Mouse (Mus musculus) midbrain, embryonic 10.5 days (tissue): ENCODE measurements at regions not wholly inside any gene's neighbourhood (a gene's known extent, or its start where the extent isn't known, plus 50 kb on each side); places are given as distances from the start of the nearest gene placed in this dataset.

Experiments
- DNase-seq: peaks from one replicate; pipeline ENCODE4 v3.0.0-alpha.2; 2017; ENCODE audit warnings: low spot score
- H3K27ac ChIP-seq: fragments of 300-500 bp; sonication (generic); replicated peaks from 2 replicates; pipeline ENCODE4 v1.5.1; 2016; ENCODE audit warnings: mild to moderate bottlenecking
- H3K27me3 ChIP-seq: fragments of 300-500 bp; sonication (generic); 2 replicates; pipeline ENCODE4 v1.6.1; 2016; ENCODE audit warnings: low read depth, mild to moderate bottlenecking; ENCODE audit not compliant: poor library complexity, severe bottlenecking
- H3K36me3 ChIP-seq: fragments of 300-500 bp; sonication (generic); 2 replicates; pipeline ENCODE4 v1.6.1; 2016; ENCODE audit warnings: mild to moderate bottlenecking, moderate library complexity
- H3K4me1 ChIP-seq: fragments of 300-500 bp; sonication (generic); 2 replicates; pipeline ENCODE4 v1.6.1; 2016
- H3K4me3 ChIP-seq: fragments of 300-500 bp; sonication (generic); 2 replicates; pipeline ENCODE4 v1.5.1; 2016; ENCODE audit warnings: mild to moderate bottlenecking, moderate library complexity
- H3K9me3 ChIP-seq: fragments of 300-500 bp; sonication (generic); replicated peaks from 2 replicates; pipeline ENCODE4 v1.6.1; 2016; ENCODE audit warnings: mild to moderate bottlenecking
- WGBS: fragments of 180-500 bp; shearing (Covaris S2); methylation state at CpG from one replicate; pipeline ENCODE4 v1.1.7; 2016; 5-methylcytosine and 5-hydroxymethylcytosine counted together

DNA sequence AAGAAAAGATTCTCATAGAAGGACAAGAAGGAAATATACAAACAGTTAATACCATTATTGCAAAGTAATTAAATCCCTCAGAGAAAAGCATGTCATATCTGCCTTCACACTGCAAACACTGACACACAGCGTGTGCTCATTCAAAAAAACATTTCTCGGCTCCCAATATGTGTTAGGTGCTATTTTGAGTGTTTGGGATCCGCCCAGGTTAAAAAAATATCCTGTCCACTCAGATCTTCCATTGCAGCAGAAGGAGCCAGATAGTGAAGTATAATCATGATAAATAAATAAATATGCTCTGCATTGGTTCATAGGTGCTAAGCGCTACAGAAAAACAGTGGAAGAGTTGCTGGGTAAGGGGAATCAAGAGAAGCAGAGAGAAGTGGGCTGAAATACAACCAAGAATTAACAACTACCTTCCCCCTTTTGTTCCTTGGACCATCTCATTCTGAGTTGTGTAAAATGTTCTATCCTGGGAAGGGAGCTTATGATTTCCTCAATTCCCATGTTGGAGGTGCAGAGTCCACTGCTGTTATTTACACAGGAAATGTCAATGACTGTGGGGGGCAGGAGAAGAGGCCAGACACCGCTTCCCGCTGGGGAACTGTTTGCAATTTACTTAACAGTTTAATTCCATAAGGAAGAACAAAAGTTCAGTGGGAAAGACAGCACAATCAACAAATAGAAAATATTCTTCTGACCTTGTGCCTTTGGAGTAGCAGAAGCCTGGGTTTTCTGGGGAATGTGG, 139.9 kb downstream of the Tle1 start:
- no peaks in the 10 kb centered on the region for H3K36me3 ChIP-seq
- WGBS = 78% methylated on average over 6 of the region's 6 CpGs
- H3K4me3 ChIP-seq = no peak overlapping the region
- H3K9me3 ChIP-seq = no peaks in the 10 kb centered on the region
- H3K27me3 ChIP-seq = peaks cover 47% of the 10 kb centered on the region
- H3K4me1 ChIP-seq = no peaks in the 10 kb centered on the region
- no peak for DNase-seq
- H3K27ac ChIP-seq = no peak overlapping the region

DNA sequence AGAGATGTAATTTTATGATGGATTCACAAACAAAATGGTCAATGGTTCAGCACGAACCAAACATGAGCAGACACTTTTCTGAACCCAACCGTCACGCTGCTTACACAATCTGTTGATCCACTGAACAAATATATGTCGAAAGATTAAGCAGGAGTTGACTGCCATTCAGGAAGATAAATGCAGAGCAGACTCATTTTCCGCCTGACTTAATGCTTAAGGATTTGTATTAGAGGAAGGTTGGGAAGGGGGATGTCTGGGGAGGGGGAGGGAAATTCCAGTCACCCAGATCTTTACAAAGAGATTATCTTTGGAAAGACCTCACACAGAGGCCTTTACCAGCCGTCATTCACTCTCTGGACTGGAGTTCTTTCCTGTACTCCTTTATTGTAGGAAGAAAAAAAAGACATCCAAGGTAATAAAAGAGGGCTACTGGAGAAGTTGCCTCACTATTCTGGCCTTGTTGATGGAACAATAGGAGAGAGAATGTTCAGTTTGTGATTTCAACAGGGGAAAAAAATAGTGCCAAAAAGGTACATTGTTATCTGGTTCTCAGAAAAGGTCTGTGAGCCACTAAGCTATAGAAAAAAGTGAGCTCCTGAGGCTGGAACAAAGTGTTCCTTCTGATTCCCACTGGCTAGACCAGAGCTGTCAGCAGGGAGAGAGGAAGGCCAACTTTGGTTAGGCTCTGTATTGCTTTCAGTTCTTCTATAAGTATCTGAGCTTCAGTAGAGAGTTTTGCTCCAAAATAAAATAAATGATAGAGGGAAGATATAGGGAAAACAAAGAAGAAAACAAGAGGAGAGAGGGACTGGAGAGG, 150.9 kb downstream of the Tle1 start:
- H3K27me3 ChIP-seq = peaks cover 90% of the 10 kb centered on the region

DNA sequence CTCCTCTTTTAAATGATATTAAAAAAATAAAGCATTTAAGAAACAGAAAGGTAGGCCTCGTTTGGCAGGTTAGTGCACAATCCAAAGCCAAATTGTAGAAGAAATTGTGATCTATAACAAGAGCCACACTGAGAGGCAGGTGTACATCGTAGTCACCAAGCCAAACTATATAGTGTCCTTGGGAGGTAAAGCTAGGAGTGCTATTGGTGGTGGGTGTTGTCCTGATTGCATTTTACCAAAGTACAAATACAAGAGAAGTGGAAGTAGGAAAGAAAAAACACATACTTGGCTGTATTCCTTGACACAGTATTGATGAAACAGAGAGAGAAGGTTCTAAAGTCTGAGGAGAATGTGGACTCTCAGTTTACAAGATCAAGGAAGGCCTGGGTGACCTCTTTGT, 178.6 kb downstream of the Tle1 start:
- Histone ChIP-seq H3K36me3 (no peaks in the 10 kb centered on the region), H3K4me1 (no peaks in the 10 kb centered on the region), H3K27ac (no peak overlapping the region), H3K9me3 (no peaks in the 10 kb centered on the region), H3K4me3 (no peak overlapping the region), H3K27me3 (no peaks in the 10 kb centered on the region)
- no peak for DNase-seq
- whole genome bisulfite sequencing = 81% methylated on average over 2 of the region's 2 CpGs

More for the DNA sequence above, 150.9 kb downstream of the Tle1 start:
- 7% methylated on average over 6 of the region's 6 CpGs for WGBS
- H3K9me3 ChIP-seq = no peaks in the 10 kb centered on the region
- H3K4me1 ChIP-seq = peaks cover 20% of the 10 kb centered on the region
- no peak overlapping the region for H3K27ac ChIP-seq
- no peaks in the 10 kb centered on the region for H3K36me3 ChIP-seq
- no peak overlapping the region for H3K4me3 ChIP-seq
- DNase-seq = peak; percentile 50

DNA sequence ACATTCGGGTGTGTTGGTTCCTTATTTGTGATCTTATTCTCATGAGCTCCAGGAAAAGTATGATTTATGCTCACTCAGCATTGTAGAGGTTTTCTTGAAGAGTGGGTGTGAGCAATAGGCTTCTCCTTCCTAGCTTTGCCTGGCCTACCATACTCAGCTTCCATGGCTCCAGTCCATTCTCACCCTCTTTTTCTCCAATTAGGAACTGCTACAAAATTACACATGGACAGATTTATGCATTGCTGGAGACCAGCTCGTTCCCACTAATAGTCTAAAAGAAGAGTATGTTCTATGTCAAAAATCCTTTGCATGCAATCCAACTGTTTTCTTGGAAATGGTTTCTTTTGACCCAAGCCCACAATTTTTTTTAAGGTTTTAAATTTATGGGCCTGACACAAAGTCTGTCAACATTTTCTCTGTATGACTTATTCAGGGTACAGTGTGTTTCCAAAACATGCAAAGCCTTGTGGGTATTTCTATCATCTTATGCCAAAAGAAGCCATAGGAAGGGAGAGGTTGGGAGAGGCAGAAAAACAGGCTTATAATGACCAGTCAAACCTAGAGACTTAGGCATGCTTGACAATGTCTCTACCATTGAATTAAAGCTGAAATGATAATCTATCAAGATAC, 186.4 kb downstream of the Tle1 start:
- Histone ChIP-seq H3K27ac (no peak overlapping the region), H3K9me3 (no peaks in the 10 kb centered on the region), H3K4me3 (no peak overlapping the region), H3K27me3 (no peaks in the 10 kb centered on the region), H3K4me1 (no peaks in the 10 kb centered on the region), H3K36me3 (no peaks in the 10 kb centered on the region)
- WGBS = 90% methylated on average over 2 of the region's 2 CpGs
- no peak for DNase-seq

DNA sequence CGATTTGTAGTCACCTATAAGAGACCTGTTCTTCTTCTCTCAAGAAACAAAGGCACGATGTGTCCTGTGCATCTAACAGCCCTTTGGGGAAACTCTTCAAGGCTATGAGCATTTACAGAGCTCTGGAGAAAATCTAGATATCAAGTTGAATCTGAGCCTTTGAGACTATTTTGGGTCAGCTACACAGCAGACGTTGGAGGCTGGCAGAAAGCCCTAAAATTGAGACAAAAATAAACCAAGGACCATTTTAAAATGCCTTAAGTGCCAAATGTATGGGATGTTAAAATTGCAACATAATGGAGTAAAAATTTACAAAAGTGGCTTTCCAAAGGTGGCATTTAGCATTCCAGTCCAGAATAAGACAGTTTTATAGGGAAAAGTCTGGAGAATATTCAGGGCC, 187.1 kb downstream of the Tle1 start:
- no peak for DNase-seq
- peaks cover 3% of the 10 kb centered on the region for H3K9me3 ChIP-seq
- 89% methylated on average over 3 of the region's 3 CpGs for WGBS
- H3K27ac ChIP-seq = no peak overlapping the region
- H3K4me1 ChIP-seq = no peaks in the 10 kb centered on the region
- H3K4me3 ChIP-seq = no peak overlapping the region
- no peaks in the 10 kb centered on the region for H3K36me3 ChIP-seq
- H3K27me3 ChIP-seq = no peaks in the 10 kb centered on the region

DNA sequence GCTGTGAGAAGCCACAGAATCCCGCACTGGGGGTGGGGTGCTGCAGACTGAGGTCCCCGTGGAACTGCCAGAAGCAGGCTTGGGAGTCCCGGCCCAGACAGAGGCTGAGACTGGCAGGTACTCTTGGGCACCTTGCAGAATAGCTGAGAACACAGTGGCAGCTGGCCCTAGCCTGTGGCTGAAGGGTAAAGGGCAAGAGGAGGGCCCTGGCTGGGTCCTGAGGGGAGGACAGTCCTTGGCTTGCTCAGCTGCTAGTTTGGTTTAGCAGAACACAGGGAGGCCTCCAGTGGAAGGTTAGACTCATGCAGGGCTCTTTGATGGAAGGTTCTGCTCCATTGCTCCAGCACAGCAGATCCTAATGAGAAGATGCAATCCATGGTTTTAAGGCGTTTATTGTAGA, 190.4 kb downstream of the Tle1 start:
- no peaks in the 10 kb centered on the region for H3K36me3 ChIP-seq
- no peaks in the 10 kb centered on the region for H3K4me1 ChIP-seq
- no peak overlapping the region for H3K4me3 ChIP-seq
- WGBS = 91% methylated on average over 4 of the region's 4 CpGs
- no peak for DNase-seq
- no peaks in the 10 kb centered on the region for H3K27me3 ChIP-seq
- H3K9me3 ChIP-seq = peaks cover 8% of the 10 kb centered on the region
- H3K27ac ChIP-seq = no peak overlapping the region

DNA sequence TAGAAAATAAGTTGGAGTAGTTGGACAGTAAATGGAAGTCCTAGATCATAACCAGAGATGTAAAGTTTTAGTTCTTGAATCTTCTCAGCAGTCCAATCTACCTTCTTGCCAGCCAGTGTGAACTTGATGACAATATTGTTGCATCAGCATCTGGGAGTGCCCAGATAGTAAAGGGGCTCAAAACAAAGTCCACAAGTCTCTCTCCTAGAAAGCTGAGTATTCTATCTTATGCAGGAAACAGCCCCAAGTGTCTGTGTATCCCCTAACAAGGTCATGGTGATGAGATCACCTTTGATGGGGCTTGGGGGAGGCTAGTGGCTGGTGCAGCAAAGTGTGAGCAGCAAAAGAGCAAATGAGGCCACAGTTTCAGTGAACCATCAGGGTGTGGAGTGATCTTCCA, 194.8 kb downstream of the Tle1 start:
- Histone ChIP-seq H3K27ac (no peak overlapping the region), H3K27me3 (no peaks in the 10 kb centered on the region), H3K36me3 (no peaks in the 10 kb centered on the region), H3K9me3 (peaks cover 12% of the 10 kb centered on the region), H3K4me3 (no peak overlapping the region), H3K4me1 (no peaks in the 10 kb centered on the region)
- no peak for DNase-seq

DNA sequence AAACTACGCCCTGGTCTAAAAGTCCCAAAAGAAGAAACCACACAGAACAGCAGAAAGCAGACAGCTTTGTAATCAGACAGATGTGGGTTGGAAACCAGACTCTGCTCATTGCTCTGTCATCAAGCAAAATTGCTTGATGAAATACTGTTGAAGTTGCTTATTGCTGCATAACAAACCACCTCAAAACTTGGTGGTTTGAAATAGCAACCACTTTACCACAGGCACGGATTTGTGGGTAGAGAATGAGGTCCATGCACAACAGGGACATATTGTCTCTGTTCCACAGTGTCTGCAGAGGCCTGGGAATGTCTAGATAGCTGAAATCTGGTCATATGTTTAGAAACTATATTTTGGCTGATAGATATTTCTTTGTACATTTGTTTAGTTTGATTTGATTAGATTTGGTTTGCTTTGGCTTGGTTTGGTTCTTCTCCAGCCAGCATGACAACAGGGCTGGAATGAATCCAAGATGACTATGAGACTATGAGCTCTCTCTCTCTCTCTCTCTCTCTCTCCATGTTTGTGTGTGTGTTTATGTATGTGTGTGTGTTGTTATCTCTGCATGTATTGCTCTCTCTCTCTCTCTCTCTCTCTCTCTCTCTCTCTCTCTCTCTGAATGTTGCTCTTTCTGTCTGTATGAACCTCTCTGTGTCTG, 199.4 kb downstream of the Tle1 start:
- no peak overlapping the region for H3K4me3 ChIP-seq
- H3K4me1 ChIP-seq = no peaks in the 10 kb centered on the region
- H3K27me3 ChIP-seq = no peaks in the 10 kb centered on the region
- no peak for DNase-seq
- H3K36me3 ChIP-seq = no peaks in the 10 kb centered on the region
- WGBS = 78% methylated on average over 2 of the region's 2 CpGs
- H3K27ac ChIP-seq = no peak overlapping the region
- H3K9me3 ChIP-seq = peaks cover 3% of the 10 kb centered on the region; the same call in 1 of the 2 replicates

DNA sequence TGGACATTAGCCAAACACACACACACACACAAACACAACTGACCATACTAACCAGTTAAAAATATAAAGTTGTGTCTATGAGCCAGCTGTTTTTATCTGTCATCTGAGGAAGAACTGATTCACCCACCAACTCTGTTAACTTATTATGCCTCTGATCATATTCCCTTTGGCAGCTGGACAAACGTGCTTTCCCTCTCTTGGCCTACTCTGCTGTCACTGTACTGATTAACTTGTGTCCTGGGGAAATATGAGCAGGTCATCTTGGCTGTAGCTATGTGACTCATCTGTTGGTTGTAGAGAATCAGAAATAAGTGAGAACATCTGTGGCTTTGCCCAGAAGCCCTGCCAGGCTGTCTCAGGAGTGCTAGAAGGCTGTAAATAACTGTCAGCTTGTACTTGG, 210.9 kb upstream of the Gm11232 start:
- H3K36me3 ChIP-seq = no peaks in the 10 kb centered on the region
- no peaks in the 10 kb centered on the region for H3K27me3 ChIP-seq
- H3K27ac ChIP-seq = no peak overlapping the region
- no peak for DNase-seq
- H3K9me3 ChIP-seq = no peaks in the 10 kb centered on the region
- no peak overlapping the region for H3K4me3 ChIP-seq
- H3K4me1 ChIP-seq = no peaks in the 10 kb centered on the region
- WGBS = 73% methylated on average over 1 of the region's 1 CpGs

DNA sequence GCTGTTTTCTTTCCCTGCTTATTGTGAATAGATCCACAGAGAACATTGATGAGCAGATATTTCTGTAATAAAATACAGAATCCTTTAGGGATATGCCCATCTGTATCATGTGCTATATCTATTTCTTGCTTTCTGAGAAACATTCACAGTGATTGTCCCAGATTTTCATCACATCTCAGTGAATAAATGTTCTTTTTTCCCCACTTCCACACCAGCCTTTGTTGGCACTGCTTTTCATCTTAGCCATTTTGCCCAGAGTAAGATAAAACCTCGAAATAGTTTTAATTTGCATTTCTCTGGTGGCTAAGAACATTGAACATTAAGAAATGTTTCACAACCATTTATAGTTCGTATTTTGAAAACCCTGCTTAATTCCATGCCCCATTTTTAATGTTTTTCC, 195.7 kb upstream of the Gm11232 start:
- Histone ChIP-seq H3K36me3 (no peaks in the 10 kb centered on the region), H3K27me3 (no peaks in the 10 kb centered on the region), H3K27ac (no peak overlapping the region), H3K9me3 (no peaks in the 10 kb centered on the region), H3K4me1 (no peaks in the 10 kb centered on the region), H3K4me3 (no peak overlapping the region)
- 87% methylated on average over 2 of the region's 2 CpGs for WGBS
- DNase-seq = no peak

DNA sequence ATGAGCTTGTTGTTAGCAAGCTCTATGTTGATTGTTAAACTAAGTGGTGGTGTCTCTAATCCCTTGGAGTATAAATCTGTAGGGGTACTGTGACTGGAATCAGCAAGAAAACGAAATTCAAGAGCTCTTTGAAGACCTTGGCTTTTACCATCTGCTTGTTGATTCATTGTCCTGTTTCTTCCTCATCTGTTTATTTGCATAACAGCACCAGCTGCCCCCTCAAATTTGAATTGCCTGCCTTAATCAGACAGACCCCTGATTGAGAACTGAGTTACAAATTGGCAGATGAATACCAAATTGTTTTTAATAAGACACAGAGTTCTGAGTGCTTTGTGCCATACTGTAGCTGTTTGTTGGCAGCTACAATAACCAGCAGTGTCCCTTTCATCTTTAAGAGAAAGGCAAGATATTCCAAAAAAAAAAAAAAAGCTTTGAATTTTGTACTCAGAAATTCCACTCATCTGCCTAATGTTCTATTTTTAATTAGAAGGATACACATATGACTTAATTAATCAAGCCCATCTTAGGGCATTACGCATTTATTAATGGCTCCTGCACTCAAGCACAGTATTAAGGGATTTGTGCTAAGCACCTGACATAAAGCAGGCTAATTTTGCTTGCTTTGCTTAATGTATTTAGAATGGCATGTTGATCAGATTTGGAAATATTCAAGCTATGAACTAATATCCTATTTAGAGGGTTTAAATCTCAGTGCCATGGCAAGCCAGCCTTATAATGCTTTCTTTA, 175.6 kb upstream of the Gm11232 start:
- DNase-seq = no peak
- 58% methylated on average over 2 of the region's 2 CpGs for WGBS
- H3K4me1 ChIP-seq = no peaks in the 10 kb centered on the region
- H3K27me3 ChIP-seq = no peaks in the 10 kb centered on the region
- no peaks in the 10 kb centered on the region for H3K36me3 ChIP-seq
- H3K4me3 ChIP-seq = no peak overlapping the region
- H3K9me3 ChIP-seq = no peaks in the 10 kb centered on the region
- H3K27ac ChIP-seq = no peak overlapping the region

DNA sequence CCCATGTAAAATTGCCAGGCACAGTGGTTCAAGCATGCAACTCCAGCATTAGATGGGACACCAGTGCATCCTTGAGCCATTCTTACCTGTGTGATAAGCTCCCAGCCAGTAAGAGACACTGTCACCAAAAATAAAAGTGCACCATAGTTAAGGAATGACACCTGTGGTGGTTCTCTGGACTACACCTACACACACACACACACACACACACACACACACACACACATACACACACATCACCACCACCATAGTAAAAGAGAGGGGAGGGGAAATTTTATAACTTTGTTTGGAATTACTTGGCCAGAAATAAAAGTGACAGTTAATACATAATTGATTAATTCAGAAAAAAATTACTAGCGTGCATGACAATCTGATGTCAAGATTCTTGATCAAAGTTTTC, 175.1 kb upstream of the Gm11232 start:
- Histone ChIP-seq H3K36me3 (no peaks in the 10 kb centered on the region), H3K4me1 (no peaks in the 10 kb centered on the region), H3K27ac (no peak overlapping the region), H3K27me3 (no peaks in the 10 kb centered on the region), H3K4me3 (no peak overlapping the region), H3K9me3 (no peaks in the 10 kb centered on the region)
- 81% methylated on average over 1 of the region's 1 CpGs for WGBS
- no peak for DNase-seq
